Mouse (Mus musculus): ENCODE data around the gene Psmb9. TPM values are rescaled to one million over a fixed set of nuclear protein-coding genes. Genes with fewer than 3 reads are reported as not detected.
A peak's percentile ranks its signal among the peaks of the same experiment; 100 is the strongest.

The Psmb9 gene
- polyA plus RNA-seq, 2 experiments from 2014 or later = 280 to 324 TPM

DNA sequence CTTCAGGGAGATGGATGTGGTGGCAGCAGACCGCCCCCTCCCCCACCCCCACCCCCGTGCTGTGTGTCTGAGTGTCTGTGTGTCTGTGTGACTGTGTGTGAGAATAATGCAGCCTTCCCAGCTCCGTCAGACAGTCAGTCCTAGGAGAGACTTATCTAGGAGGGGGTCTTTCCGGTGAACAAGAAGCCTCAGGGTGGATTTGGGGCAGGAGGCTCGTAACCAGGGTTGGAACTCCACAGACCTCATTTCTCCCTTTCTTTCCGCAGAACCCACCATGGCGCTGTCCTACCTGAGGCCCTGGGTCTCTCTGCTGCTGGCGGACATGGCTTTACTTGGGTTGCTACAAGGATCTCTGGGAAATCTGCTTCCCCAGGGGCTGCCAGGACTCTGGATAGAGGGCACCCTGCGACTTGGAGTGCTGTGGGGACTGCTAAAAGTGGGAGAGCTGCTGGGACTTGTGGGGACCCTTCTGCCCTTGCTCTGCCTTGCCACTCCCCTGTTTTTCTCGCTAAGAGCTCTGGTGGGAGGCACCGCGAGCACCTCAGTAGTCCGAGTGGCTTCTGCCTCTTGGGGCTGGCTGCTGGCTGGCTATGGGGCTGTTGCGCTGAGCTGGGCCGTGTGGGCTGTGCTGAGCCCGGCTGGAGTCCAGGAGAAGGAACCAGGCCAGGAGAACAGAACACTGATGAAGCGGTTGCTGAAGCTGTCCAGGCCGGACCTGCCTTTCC lies 17.6 kb upstream of the Psmb9 start:
- no peak for ATAC-seq

DNA sequence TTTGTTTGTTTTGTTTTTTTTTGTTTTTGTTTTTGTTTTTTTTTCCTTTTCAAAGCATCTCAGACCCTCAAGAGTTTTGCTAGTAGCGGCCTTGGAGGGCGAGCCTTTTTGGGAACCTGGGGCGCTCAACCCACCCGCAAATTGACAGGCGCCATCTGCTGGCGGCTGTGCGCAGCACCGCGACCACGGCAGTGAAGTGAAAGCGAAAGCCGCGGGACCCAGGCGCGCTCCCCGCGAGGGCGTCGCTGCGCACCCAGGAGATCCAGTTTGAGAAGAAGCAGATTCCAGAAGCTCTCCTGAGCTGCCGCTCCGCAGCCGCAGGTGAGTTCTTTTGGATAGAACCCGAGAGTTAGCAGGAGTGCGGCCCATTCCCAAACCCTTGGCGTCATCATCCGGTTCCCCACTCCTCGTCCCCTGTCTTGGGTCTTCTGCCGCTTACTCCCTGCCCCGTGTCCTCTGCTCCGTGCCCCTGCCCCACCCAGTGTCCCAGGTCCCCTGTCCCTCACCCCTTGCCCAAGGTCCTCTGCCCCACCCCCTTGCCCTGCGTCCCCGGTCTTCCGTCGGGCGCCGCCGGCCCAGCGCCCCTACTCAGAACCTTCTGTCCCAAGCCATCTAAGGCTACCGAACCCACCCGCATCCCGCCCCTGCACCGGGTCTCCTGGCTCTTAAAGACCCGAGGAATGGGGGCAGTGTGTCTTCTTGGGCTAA lies 16.9 kb upstream of the Psmb9 start:
- ATAC-seq = peak; percentile 58

DNA sequence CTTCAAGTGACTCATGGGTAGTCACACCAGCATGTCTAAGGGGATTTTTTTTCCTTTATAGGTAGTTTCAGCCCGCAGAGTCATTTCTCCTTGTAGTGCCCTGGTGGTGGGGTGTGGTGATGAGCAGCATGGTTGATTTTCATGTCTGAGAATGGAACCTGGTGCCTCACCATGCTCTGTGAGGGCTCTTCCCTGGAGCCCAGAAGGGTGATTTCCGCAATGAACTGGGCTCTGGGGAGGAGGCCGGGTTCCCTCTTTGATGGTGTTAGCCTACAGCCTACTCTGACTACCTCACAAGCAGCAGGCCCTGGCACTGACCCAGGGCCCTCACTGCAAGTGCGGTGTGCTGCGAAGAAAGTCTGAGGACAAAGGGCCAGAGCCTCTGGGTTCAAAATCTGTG lies 15.9 kb upstream of the Psmb9 start, which contains the start of gene Tap2:
Tap2 (plus strand) TSS at position 84 of the 400 bp plus-strand sequence.
- ATAC-seq = peak; percentile 47

DNA sequence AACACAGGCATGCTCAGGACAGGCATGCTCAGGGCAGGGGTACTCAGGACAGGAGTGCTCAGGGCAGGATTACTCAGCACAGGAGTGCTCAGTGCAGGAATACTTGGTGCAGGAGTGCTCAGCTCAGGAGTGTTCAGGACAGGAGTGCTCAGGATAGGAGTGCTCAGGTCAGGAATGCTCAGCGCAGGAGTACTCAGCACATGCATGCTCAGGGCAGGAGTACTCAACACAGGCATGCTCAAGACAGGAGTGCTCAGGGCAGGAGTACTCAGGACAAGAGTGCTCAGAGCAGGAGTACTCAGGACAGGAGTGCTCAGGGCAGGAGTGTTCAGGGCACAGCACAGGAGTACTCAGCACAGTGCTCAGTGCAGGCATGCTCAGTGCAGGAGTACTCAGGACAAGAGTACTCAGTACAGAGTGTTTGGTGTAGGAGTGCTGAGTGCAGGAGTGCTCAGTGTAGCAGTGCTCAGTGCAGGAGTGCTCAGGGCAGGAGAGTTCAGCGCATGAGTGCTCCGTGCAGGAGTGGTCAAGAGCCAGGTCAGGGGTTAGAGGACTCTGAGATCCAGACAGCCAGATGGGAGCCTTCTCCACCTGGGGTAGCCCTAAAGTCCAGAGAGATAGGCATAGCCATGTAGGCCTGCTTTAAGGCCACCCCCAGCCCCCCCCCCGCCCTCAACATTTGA lies 15.3 kb upstream of the Psmb9 start:
- ATAC-seq = no peak

DNA sequence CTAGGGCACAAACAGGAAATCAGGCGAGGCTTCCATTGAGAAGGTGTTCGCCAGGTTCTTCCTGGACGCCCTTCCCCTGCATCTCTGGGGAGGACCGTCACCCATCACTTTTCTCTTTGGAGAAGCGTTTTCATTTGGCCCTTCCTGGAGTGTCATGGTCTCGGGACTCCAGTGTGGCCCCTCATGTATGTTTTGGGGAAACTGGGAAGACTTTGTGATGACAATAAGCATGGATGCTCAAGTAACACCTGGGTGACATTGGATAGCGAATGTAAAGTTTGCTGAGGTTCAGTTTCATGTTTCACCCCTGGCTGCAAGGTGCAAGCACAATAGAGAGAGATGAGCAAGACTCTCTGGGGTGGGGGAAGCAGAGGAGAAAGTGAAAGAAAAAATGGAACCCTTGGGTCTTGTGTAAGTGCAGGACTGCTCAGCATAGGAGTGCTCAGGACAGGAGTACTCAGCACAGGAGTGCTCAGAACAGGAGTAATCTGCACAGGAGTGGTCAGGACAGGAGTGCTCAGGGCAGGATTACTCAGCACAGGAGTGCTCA lies 14.0 kb upstream of the Psmb9 start:
- ATAC-seq = no peak

DNA sequence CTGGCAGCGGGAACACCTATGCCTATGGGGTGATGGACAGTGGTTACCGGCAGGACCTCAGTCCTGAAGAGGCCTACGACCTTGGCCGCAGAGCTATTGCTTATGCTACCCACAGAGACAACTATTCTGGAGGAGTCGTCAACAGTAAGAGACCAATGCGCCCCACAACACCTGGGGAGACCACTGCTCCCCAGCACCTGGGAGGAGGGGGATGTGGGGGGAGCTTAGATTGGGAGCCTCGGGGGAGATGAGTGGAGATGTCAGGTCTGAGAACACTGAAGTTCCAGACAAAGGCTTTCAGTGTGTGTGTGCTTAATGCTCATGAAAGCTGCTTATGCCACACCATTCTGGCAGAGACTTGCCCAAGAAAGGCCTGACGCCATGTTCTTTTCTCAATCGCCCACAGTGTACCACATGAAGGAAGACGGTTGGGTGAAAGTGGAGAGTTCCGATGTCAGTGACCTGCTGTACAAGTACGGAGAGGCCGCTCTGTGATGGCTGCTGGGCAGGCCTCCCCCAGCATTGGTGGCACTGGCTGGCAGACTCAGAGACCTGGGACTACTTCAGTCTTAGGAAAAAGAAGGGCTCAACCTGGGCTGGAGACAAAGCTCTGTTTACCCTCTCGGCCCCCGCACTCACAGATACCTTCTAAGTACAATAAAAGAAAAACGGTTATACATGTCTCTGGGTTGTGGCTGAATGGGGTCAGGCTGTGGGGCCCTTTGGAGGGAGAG lies 13.4 kb upstream of the Psmb9 start:
- ATAC-seq = no peak

DNA sequence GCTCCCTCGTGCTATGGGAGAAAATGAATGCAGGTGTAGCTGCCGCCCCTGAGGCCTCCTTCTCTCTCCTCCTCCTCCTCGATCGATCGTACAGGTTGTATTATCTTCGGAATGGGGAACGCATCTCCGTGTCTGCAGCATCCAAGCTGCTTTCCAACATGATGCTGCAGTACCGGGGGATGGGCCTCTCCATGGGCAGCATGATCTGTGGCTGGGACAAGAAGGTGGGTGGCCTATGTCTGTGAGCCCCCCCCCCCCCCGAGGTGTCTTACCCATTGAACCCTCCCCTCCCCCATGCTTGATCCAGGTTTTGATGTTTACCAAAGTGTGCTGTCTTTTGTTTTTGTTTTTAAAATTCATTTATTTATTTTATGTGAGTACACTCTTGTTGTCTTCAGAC lies 12.5 kb upstream of the Psmb9 start:
- ATAC-seq = no peak

DNA sequence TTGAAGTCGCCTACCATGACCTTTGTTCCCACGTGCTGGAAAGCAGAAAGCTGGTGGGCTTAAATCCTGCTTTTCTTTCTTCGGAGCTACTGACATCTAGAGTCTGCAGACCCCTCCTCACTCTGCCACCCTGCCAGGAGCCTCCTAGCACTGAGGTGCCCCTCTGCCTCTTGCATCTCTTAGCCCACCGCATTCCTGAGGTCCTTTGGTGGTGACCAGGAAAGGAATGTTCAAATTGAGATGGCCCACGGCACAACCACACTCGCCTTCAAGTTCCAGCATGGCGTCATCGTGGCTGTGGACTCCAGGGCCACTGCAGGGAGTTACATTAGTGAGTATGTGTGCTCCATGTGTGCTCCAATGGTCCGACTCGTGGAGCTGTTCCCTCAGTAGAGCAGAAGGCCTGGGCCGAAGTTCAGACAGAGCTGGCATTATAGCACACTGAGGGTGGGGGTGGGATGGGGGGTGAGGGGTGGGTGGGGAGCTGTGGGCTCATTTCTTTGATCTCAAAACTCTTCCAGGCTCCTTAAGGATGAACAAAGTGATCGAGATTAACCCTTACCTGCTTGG lies 11.6 kb upstream of the Psmb9 start:
- no peak for ATAC-seq

DNA sequence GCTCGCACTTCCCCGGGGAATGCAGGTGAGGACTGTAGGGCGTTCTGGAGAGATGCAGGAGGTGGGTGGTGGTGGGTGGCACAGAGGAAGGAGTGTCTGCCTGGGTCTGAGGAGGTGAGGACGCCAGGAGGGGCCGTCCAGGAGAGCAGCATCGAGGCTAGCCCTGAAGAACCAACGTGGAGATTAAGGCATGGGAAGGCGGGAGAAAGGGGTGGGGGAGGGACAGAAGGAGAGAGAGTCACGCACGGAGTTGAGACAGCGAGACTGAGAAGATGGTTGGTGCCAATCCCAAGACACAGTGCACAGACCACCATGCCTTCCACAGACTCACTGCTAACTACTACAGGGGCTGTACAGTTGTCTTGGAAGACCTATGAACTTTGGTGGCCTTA lies 11.0 kb upstream of the Psmb9 start:
- ATAC-seq = peak; percentile 8

DNA sequence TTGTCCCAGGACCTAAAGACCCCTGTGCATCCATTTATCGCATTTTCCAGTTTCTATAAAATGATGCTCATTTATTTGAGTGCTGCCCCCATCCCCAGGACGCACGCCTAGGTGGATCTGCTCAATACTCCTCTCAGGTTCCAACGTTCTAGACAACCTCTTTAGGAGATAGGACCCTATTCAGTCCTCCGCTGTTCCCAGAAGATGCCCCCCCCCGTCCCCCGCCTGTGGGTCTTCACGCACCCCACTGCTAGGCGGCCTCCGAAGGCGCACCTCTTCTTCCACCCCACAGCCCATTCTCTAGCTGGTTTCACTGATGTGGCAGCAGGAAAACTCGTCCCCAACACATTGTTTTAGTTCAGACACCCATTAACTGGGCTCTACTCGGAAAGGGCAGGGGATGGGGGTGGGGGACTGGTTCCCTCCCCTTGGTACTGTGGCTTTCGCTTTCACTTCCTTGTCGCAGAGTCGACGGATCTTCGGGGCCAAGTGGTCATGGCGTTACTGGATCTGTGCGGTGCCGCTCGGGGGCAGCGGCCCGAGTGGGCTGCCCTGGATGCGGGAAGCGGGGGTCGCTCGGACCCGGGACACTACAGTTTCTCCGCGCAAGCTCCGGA lies 10.4 kb upstream of the Psmb9 start:
- ATAC-seq = peak; percentile 72

DNA sequence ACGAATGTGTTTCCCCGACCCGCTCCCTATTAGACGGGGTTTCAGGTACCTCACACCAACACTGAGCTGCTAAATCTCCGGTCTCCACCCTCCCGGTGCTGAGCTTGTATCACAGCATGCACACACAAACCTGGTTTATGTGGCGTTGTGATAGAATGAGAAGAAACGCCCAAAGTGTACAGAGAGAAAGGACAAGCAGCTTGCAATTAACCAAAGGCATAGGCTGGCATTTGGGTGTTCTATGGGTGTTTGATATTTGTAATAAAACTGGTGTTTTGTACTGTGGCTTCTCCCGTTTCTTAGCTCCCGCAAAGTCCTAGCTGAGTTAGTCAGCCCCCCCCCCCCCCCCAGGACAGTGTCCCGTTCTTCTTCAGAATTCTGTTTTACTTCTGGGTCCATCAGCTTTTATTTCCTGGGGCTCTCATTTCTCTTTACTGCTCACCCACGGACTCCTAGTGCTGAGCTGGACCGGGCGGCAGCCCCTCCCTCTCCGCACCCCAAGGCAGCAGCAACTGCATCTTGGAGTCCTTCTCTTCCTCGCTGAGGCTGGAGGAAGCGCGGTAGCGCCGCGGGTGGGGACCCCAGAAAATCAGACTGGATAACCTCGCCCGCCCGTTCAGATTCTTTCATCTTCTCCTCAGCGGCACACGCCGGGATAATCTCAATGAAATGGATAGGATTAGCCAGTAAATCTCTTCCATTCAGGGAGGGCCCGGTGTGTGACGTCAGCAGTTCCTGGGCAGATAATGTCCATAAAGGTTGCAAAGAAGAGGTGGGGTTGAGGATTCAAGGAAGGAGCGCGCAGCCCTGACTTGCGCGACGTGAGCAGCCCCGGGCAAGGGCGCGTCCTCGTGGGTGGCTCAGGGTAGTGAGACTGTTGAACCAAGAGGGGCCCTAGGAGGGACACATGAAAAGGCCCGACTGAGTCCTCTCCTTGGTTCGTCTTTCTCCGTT lies 9.7 kb upstream of the Psmb9 start, which contains the start of gene Psmb8:
Psmb8 (plus strand) TSS at position 781 of the 954 bp plus-strand sequence.
- ATAC-seq = peak; percentile 35

DNA sequence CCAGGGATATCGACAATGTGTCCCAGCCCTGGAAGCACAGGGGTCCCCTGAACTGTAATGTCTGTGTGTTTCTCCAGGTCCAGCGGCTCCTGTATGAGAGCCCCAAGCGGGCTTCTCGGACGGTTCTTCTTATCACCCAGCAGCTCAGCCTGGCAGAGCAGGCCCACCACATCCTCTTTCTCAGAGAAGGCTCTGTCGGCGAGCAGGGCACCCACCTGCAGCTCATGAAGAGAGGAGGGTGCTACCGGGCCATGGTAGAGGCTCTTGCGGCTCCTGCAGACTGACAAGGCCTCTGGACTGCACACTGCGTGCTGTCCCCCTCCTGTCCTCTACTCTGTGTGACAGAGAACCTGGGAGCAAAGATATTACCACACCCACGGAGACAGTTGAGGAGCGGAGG lies 8.9 kb upstream of the Psmb9 start:
- ATAC-seq = peak; percentile 78

DNA sequence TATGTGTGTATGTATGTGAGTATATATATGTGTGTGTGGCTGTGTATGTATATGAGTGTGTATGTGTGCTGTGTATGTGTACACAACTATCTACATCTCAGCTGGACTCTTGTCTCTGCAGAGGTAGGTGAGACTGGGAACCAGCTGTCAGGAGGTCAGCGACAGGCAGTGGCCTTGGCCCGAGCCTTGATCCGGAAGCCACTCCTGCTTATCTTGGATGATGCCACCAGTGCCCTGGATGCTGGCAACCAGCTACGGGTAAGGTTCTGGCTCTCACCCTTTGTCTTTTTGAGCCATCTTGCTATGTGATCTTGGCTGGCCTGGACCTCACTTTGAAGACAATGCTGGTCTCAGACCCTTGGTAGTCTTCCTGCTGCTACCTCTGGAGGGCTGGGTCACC lies 7.2 kb upstream of the Psmb9 start:
- no peak for ATAC-seq

DNA sequence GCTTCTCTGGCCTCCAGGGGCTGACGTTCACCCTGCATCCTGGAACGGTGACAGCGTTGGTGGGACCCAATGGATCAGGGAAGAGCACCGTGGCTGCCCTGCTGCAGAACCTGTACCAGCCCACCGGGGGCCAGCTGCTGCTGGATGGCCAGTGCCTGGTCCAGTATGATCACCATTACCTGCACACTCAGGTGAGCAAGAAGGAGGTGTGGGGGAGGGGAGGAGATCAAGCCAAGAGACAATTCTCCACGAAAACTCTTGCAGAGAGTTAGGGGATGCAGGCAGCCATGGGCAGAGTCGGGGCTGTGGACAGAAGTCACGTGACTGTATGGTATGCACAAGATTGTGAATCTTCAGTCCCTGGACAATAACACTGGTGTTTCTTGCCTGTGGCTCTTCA lies 5.9 kb upstream of the Psmb9 start:
- no peak for ATAC-seq

DNA sequence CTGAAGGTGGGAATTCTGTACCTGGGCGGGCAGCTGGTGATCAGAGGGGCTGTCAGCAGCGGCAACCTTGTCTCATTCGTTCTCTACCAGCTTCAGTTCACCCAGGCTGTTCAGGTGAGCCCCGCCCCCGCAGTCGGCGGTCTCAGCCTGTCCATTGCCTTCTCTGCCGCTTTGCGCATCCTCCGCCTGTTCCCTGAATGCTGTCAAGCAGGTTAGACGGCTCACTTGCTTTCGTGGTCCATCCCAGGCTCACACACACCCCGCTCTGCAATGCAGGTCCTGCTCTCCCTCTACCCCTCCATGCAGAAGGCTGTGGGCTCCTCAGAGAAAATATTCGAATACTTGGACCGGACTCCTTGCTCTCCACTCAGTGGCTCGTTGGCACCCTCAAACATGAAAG lies 5.3 kb upstream of the Psmb9 start:
- no peak for ATAC-seq

DNA sequence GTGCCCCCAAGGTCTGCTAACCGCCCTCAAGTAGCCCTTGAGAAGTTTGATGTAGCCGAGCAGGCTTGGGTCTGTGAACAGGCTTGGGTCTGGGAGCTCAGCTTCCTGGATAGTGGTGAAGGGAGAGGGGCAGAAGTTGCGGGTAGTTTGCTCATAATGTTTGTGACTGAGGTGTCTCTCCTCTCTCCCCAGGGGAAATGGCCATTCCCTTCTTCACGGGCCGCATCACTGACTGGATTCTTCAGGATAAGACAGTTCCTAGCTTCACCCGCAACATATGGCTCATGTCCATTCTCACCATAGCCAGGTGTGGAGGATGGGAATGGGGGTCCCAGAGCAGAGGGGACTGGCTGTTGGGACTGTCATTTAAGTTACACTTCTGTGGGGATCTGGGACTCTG lies 1.4 kb upstream of the Psmb9 start:
- ATAC-seq = no peak

DNA sequence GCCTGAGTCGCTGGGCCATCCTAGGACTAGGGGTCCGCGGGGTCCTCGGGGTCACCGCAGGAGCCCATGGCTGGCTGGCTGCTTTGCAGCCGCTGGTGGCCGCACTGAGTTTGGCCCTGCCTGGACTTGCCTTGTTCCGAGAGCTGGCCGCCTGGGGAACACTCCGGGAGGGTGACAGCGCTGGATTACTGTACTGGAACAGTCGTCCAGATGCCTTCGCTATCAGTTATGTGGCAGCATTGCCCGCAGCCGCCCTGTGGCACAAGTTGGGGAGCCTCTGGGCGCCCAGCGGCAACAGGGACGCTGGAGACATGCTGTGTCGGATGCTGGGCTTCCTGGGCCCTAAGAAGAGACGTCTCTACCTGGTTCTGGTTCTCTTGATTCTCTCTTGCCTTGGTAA lies 446 bp upstream of the Psmb9 start:
- no peak for ATAC-seq

DNA sequence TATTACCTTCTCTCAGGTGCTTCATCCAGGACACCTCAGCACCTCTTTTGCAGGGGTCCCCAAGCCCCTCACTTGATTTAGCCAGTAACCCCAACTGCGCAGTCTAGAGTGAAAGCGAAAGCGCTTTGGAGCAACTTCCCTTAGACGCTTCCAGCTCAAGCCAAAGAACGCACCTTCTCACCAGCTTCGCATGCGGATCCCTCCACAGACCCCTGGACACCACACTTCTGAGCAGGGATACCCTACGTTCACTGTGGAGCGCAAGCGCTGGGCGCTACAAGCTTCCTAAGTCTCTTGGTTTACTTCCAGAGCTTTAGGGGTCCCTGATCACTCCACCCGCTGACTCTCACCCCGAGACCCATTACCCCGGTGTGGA lies 691 bp downstream of the Psmb9 start:
- peak; percentile 48 for ATAC-seq

DNA sequence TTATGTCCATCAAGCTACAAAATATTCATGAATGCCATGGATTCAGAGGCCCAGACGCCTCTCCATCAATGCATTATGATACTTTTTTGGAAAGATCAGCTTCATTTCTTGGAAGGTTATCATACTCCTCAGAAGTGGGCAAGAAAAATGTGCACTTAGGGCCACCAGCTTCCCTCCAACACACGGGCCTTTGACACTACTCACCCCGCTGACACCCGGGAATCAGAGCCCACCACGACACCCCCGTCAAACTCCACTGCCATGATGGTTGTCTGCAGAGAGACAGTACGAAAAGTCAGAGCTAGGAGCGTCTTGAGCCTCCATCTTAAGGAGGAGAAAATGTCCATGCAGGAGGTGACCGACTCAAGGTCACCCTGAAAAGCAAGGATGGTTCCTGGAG lies 2.0 kb downstream of the Psmb9 start:
- no peak for ATAC-seq

DNA sequence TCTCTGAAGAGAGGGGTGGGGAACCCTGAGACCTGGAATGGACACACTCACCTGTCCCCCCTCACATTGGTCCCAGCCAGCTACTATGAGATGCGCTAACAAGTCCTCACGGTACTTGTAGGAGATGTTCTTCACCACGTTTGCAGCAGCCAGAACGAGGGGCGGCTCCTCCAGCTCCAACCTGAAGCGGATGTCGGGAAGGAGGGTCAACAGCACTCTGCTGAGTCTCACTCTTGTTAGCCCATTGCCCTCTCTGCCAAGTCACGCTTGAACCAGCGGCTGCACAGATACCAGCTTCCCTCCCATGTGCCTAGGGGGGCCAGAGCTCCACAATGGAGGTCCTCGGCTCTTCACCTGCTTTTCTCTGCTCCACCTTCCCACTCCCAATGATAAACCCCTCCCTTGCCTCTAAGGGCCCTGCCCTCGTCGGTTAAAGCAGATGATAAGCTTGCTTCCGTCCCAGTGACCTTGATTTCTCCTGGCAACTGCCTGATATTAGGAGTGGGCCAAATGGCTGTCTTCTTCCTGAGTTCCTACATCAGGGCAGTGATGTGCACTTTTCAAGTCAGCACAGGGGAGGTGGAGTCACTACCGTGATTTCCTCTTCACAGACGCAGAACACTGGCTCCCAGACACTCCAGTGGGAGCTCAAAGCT lies 3.9 kb downstream of the Psmb9 start:
- ATAC-seq = no peak
